Mouse (Mus musculus): ENCODE results near the gene Gpn3. TPM values are rescaled to one million over a fixed set of nuclear protein-coding genes. Genes with fewer than 3 reads are reported as not detected.

Gene Gpn3
- polyA plus RNA-seq, 1 experiment, result not detected

DNA sequence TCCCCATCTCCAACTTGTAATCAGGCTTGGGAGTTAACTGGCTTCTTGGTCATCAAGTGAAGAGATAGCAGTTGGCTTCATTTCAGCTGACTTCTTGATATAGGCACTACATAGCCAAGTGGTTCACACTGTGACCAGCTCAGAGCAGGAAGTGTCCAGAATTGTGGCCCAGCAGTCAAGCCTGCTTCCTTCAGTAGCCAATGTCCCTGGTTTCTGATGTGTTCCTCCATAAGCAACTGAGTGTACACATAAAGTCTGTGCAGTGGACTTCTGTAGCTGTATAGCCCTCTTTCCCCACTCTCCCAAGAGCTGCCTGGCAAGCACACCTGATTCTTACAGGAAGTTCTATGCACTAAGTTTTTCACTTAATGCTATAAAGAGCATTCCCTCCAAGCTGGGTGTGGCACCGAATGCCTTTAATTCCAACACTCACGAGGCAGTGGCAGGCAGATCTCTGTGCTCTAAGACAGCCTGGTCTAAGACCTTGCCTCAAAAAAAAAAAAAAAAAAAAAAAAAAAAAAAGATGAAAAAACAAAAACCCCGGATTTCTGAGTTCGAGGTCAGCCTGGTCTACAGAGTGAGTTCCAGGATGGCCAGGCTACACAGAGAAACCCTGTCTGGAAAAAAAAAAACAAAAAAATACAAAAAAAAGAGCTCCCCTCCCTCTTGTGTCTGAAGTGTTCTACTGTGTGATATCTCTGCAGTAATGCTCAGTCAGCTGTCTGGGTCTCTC lies 5.6 kb downstream of the Gpn3 start:
- TF ChIP-seq POLR2A (IDR thresholded peaks at IDR 0.05; ENCODE audit: insufficient read depth, low read depth, low read length) (no peak), CTCF (IDR thresholded peaks at IDR 0.05; ENCODE audit: insufficient read depth, low read depth, low read length) (no peak)
- no peaks in the 10 kb centered on the region; the same call in 1 of the 2 replicates for H3K4me1 ChIP-seq (ENCODE audit: control insufficient read depth, insufficient read depth, low read length)
- 92% methylated on average over 4 of the region's 4 CpGs for WGBS

DNA sequence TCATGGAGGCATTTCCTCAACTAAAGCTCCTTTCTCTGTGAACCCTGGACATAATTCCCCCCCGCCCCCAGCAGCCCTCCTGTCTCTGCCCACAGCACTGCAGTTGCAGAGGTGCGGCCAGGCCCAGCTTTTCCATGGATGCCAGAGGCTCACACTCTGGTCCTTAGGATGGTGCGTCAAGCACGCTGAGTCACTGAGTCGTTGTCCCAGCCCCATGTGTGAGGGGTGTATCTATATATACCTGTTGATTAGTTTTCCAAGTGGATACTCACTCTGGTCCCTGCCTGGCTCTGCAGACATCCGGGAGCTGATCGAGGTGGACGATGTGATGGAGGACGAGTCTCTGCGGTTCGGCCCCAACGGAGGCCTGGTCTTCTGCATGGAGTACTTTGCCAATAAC lies 6.5 kb downstream of the Gpn3 start:
- WGBS, result 94% methylated on average over 12 of the region's 12 CpGs
- Histone ChIP-seq H3K4me3 (ENCODE audit: insufficient read depth, low read depth, low read length) (no peak overlapping the region), H3K27ac (ENCODE audit: insufficient read depth, low read depth, low read length) (no peak overlapping the region), H3K4me1 (ENCODE audit: control insufficient read depth, insufficient read depth, low read length) (no peaks in the 10 kb centered on the region; the same call in 1 of the 2 replicates)
- TF ChIP-seq POLR2A (IDR thresholded peaks at IDR 0.05; ENCODE audit: insufficient read depth, low read depth, low read length), result no peak
- TF ChIP-seq CTCF (IDR thresholded peaks at IDR 0.05; ENCODE audit: insufficient read depth, low read depth, low read length), result no peak

More for the DNA sequence above, 5.6 kb downstream of the Gpn3 start:
- Histone ChIP-seq H3K4me3 (ENCODE audit: insufficient read depth, low read depth, low read length) (no peak overlapping the region), H3K27ac (ENCODE audit: insufficient read depth, low read depth, low read length) (no peak overlapping the region)

DNA sequence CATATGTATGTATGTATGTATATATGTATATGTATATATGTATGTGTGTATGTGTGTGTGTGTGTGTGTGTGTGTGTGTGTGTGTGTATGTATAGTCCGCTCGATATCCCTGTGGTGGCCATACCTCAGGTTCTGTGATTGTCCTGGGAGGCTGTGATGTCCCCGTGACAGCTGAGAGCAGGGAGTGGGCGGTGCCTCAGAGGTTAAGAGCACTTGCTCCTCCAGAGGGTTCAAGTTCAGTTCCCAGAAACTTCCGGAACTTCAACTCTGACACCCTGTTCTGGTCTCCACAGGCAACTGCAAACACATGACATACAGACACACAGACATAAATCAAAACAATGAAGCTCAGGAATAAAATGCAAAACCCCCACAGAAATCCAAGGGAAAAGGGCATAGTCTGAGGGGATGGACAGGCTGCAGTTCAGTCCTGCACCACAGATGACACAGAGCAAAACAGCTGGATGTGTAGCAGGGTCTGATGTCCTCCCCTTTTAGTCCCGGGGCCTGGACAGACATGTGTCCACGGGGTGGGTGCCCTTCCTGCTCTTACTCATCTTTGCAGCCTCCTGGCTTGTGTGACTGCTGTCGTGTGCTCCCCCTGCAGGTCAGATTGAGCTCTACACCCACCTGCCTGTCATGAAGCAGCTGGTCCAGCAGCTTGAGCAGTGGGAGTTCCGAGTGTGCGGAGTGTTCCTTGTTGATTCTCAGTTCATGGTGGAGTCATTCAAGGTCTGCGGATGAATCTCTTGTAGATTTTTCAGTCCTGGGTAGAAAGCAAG lies 7.9 kb downstream of the Gpn3 start:
- no peaks in the 10 kb centered on the region for H3K4me1 ChIP-seq (ENCODE audit: control insufficient read depth, insufficient read depth, low read length)
- TF ChIP-seq CTCF (IDR thresholded peaks at IDR 0.05; ENCODE audit: insufficient read depth, low read depth, low read length), result peak; percentile 71
- TF ChIP-seq POLR2A (IDR thresholded peaks at IDR 0.05; ENCODE audit: insufficient read depth, low read depth, low read length), result no peak
- no peak overlapping the region for H3K27ac ChIP-seq (ENCODE audit: insufficient read depth, low read depth, low read length)
- WGBS, result 49% methylated on average over 11 of the region's 11 CpGs
- no peak overlapping the region for H3K4me3 ChIP-seq (ENCODE audit: insufficient read depth, low read depth, low read length)

GRCm38 (mm10) chr5:122390006-122390405 lies 18.3 kb downstream of the Gpn3 start:
- no peak for TF ChIP-seq POLR2A (IDR thresholded peaks at IDR 0.05; ENCODE audit: insufficient read depth, low read depth, low read length)
- Histone ChIP-seq H3K4me1 (ENCODE audit: control insufficient read depth, insufficient read depth, low read length) (peaks cover 9% of the 10 kb centered on the region; the same call in 1 of the 2 replicates), H3K4me3 (ENCODE audit: insufficient read depth, low read depth, low read length) (no peak overlapping the region), H3K27ac (ENCODE audit: insufficient read depth, low read depth, low read length) (no peak overlapping the region)
- 91% methylated on average over 5 of the region's 5 CpGs for WGBS

- TF ChIP-seq POLR2A (IDR thresholded peaks at IDR 0.05; ENCODE audit: insufficient read depth, low read depth, low read length) (no peak), CTCF (IDR thresholded peaks at IDR 0.05; ENCODE audit: insufficient read depth, low read depth, low read length) (no peak)
- H3K4me1 ChIP-seq (ENCODE audit: control insufficient read depth, insufficient read depth, low read length), result peaks cover 12% of the 10 kb centered on the region; the same call in 1 of the 2 replicates
- H3K4me3 ChIP-seq (ENCODE audit: insufficient read depth, low read depth, low read length), result no peak overlapping the region
- no peak overlapping the region for H3K27ac ChIP-seq (ENCODE audit: insufficient read depth, low read depth, low read length)
Observed at GRCm38 (mm10) chr5:122390671-122391070, 19.0 kb downstream of the Gpn3 start.

DNA sequence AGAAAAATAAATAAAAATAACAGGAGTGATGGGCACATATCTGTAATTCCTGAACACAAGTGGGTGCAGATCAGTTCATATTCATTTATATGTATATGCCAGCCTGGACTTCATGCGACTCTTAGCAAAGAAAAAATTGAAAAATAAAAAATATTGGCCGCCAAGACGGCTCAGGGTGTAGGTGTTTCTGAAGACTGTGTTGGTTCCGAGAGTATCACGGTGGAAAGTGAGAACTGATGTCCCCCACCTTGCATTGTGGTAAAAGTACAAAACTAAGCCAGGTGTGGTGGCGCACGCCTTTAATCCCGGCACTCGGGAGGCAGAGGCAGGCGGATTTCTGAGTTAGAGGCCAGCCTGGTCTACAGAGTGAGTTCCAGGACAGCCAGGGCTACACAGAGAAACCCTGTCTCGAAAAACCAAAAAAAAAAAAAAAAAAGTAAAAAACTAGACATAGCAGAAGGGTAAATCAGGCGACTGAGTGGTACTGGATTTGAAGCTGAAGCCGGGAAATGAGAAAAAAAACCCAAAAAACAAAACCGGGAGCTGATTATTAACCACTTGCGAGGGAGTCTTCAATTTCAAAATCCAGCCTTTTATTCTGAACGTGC lies 19.6 kb downstream of the Gpn3 start:
- Histone ChIP-seq H3K27ac (ENCODE audit: insufficient read depth, low read depth, low read length) (no peak overlapping the region), H3K4me1 (ENCODE audit: control insufficient read depth, insufficient read depth, low read length) (peaks cover 12% of the 10 kb centered on the region; the same call in 1 of the 2 replicates), H3K4me3 (ENCODE audit: insufficient read depth, low read depth, low read length) (no peak overlapping the region)
- 49% methylated on average over 16 of the region's 16 CpGs for WGBS
- TF ChIP-seq POLR2A (IDR thresholded peaks at IDR 0.05; ENCODE audit: insufficient read depth, low read depth, low read length) (no peak), CTCF (IDR thresholded peaks at IDR 0.05; ENCODE audit: insufficient read depth, low read depth, low read length) (no peak)

DNA sequence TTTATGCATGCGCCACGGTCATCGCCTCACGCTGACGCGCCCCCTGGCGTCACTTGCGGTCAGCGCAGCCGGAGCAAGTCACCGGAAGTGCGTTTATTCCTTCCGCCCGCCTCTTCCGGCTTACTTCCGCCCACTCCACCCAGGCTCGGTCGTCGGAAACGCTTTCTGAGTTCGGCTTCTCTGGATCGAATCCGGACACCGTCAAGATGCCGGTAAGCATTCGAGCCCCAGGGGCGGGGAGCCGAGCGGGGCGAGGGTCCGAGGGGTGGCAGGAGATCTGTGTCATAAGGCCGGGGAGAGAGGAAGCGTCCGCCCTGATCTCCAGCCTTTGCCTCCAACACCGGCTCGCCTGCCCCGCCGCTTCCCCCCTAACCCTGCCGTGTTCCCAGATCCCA lies 20.1 kb downstream of the Gpn3 start, which contains the start of gene Arpc3:
TSS of gene Arpc3 (plus strand) at position 93 of the 395 bp plus-strand sequence.
- 0 out of 2 replicates have a peak within 1 kb of the TSS, but pooled peaks have one; percentile 39 for H3K27ac ChIP-seq (ENCODE audit: insufficient read depth, low read depth, low read length)
- H3K4me3 ChIP-seq (ENCODE audit: insufficient read depth, low read depth, low read length), result peak within 1 kb of the TSS; percentile 95
- WGBS, result under 1% methylated on average over 39 of the region's 39 CpGs
- TF ChIP-seq POLR2A (IDR thresholded peaks at IDR 0.05; ENCODE audit: insufficient read depth, low read depth, low read length) (peak; percentile 63; the same call in 1 of the 2 replicates), CTCF (IDR thresholded peaks at IDR 0.05; ENCODE audit: insufficient read depth, low read depth, low read length) (peak; percentile 77)
- peaks cover 15% of the 10 kb centered on the region; the same call in 1 of the 2 replicates for H3K4me1 ChIP-seq (ENCODE audit: control insufficient read depth, insufficient read depth, low read length)

GRCm38 (mm10) chr5:122392227-122393004 lies 20.7 kb downstream of the Gpn3 start:
- Histone ChIP-seq H3K27ac (ENCODE audit: insufficient read depth, low read depth, low read length) (no peak overlapping the region), H3K4me1 (ENCODE audit: control insufficient read depth, insufficient read depth, low read length) (peaks cover 15% of the 10 kb centered on the region; the same call in 1 of the 2 replicates), H3K4me3 (ENCODE audit: insufficient read depth, low read depth, low read length) (peak overlapping the region; percentile 95)
- WGBS, result 5% methylated on average over 19 of the region's 19 CpGs
- TF ChIP-seq POLR2A (IDR thresholded peaks at IDR 0.05; ENCODE audit: insufficient read depth, low read depth, low read length), result no peak
- no peak for TF ChIP-seq CTCF (IDR thresholded peaks at IDR 0.05; ENCODE audit: insufficient read depth, low read depth, low read length)
